Mouse (Mus musculus) forebrain, embryonic 12.5 days (tissue): ENCODE measurements around the gene Tlk1. TPM values are rescaled to one million over a fixed set of nuclear protein-coding genes. Genes with fewer than 3 reads are reported as not detected.

Experiments
- ATAC-seq: fragments of 200-750 bp; cut with Nextera tagmentation; 2 replicates; pipeline ENCODE4 v1.8.0; 2017; ENCODE audit warnings: moderate TSS enrichment; ENCODE audit not compliant: low FRiP score
- H3K27ac ChIP-seq: fragments of 300-500 bp; sonication (generic); 2 replicates; pipeline ENCODE4 v1.5.1; 2016; ENCODE audit warnings: mild to moderate bottlenecking
- H3K27me3 ChIP-seq: fragments of 300-500 bp; sonication (generic); 2 replicates; pipeline ENCODE4 v1.6.1; 2016; ENCODE audit warnings: mild to moderate bottlenecking
- H3K36me3 ChIP-seq: fragments of 300-500 bp; sonication (generic); replicated peaks from 2 replicates; pipeline ENCODE4 v1.6.1; 2016; ENCODE audit warnings: mild to moderate bottlenecking
- H3K4me1 ChIP-seq: fragments of 300-500 bp; sonication (generic); 2 replicates; pipeline ENCODE4 v1.6.1; 2016
- H3K4me2 ChIP-seq: fragments of 300-500 bp; sonication (generic); 2 replicates; pipeline ENCODE4 v1.6.1; 2016; ENCODE audit warnings: mild to moderate bottlenecking, moderate library complexity
- H3K4me3 ChIP-seq: fragments of 300-500 bp; sonication (generic); replicated peaks from 2 replicates; pipeline ENCODE4 v1.5.1; 2016; ENCODE audit warnings: mild to moderate bottlenecking
- H3K9ac ChIP-seq: fragments of 300-500 bp; sonication (generic); 2 replicates; pipeline ENCODE4 v1.6.1; 2016; ENCODE audit warnings: mild to moderate bottlenecking
- H3K9me3 ChIP-seq: fragments of 300-500 bp; sonication (generic); 2 replicates; pipeline ENCODE4 v1.6.1; 2016
- WGBS: fragments of 180-500 bp; shearing (Covaris S2); methylation state at CpG from one replicate; pipeline ENCODE4 v1.1.7; 2016; 5-methylcytosine and 5-hydroxymethylcytosine counted together
- polyA plus RNA-seq: library from polyadenylated mRNA; unstranded; fragments of >200 nt; fragmentation: Nextera tagmentation; extraction: Ambion mirVana; gene quantifications from 2 replicates; pipeline ENCODE4 v1.2.1, GENCODE M21; 2016

Gene Tlk1
- polyA plus RNA-seq, 1 experiment from 2014 or later: 40.0 TPM

- H3K36me3 ChIP-seq: no peaks in the 10 kb centered on the region
- ATAC-seq: no peak
- 55% methylated on average over 11 of the region's 11 CpGs for WGBS
- H3K4me2 ChIP-seq: peak overlapping the region; percentile 21; the same call in 1 of the 2 replicates
- H3K9me3 ChIP-seq: no peaks in the 10 kb centered on the region
- H3K9ac ChIP-seq: no peak overlapping the region
- no peaks in the 10 kb centered on the region for H3K27me3 ChIP-seq
- no peaks in the 10 kb centered on the region; the same call in 1 of the 2 replicates for H3K4me1 ChIP-seq
- H3K27ac ChIP-seq: no peak overlapping the region
- H3K4me3 ChIP-seq: no peak overlapping the region
These were observed 27.3 kb upstream of the Tlk1 start for GRCm38 (mm10) chr2:70852796-70853221.

GRCm38 (mm10) chr2:70852186-70852795 is 26.8 kb upstream of the Tlk1 start:
- no peaks in the 10 kb centered on the region for H3K9me3 ChIP-seq
- WGBS: 57% methylated on average over 8 of the region's 8 CpGs
- no peak for ATAC-seq
- no peak overlapping the region for H3K27ac ChIP-seq
- H3K4me3 ChIP-seq: no peak overlapping the region
- no peaks in the 10 kb centered on the region for H3K27me3 ChIP-seq
- H3K9ac ChIP-seq: no peak overlapping the region
- H3K4me1 ChIP-seq: no peaks in the 10 kb centered on the region; the same call in 1 of the 2 replicates
- peak overlapping the region; percentile 21; the same call in 1 of the 2 replicates for H3K4me2 ChIP-seq
- H3K36me3 ChIP-seq: no peaks in the 10 kb centered on the region

GRCm38 (mm10) chr2:70845871-70846270 is 20.3 kb upstream of the Tlk1 start:
- Histone ChIP-seq H3K9ac (no peak overlapping the region), H3K4me1 (no peaks in the 10 kb centered on the region), H3K27me3 (no peaks in the 10 kb centered on the region), H3K4me2 (no peak overlapping the region), H3K9me3 (no peaks in the 10 kb centered on the region), H3K36me3 (no peaks in the 10 kb centered on the region), H3K4me3 (no peak overlapping the region), H3K27ac (no peak overlapping the region)
- 47% methylated on average over 2 of the region's 2 CpGs for WGBS
- ATAC-seq: no peak

GRCm38 (mm10) chr2:70844694-70845395 is 19.3 kb upstream of the Tlk1 start:
- WGBS: 86% methylated on average over 9 of the region's 9 CpGs
- no peaks in the 10 kb centered on the region for H3K36me3 ChIP-seq
- no peak overlapping the region for H3K9ac ChIP-seq
- H3K4me2 ChIP-seq: no peak overlapping the region
- no peak overlapping the region for H3K27ac ChIP-seq
- no peaks in the 10 kb centered on the region for H3K27me3 ChIP-seq
- H3K9me3 ChIP-seq: no peaks in the 10 kb centered on the region
- H3K4me3 ChIP-seq: no peak overlapping the region
- H3K4me1 ChIP-seq: no peaks in the 10 kb centered on the region
- no peak for ATAC-seq

GRCm38 (mm10) chr2:70842049-70842618 is 16.6 kb upstream of the Tlk1 start:
- H3K4me3 ChIP-seq: no peak overlapping the region
- no peaks in the 10 kb centered on the region for H3K27me3 ChIP-seq
- H3K4me2 ChIP-seq: no peak overlapping the region
- no peaks in the 10 kb centered on the region for H3K9me3 ChIP-seq
- H3K27ac ChIP-seq: no peak overlapping the region
- H3K36me3 ChIP-seq: no peaks in the 10 kb centered on the region
- H3K9ac ChIP-seq: no peak overlapping the region
- ATAC-seq: no peak
- peaks cover 4% of the 10 kb centered on the region; the same call in 1 of the 2 replicates for H3K4me1 ChIP-seq
- 88% methylated on average over 13 of the region's 13 CpGs for WGBS

- H3K4me3 ChIP-seq: no peak overlapping the region
- H3K4me1 ChIP-seq: peaks cover 4% of the 10 kb centered on the region; the same call in 1 of the 2 replicates
- H3K9ac ChIP-seq: no peak overlapping the region
- no peaks in the 10 kb centered on the region for H3K27me3 ChIP-seq
- no peak overlapping the region for H3K27ac ChIP-seq
- H3K9me3 ChIP-seq: no peaks in the 10 kb centered on the region
- no peaks in the 10 kb centered on the region for H3K36me3 ChIP-seq
- 36% methylated on average over 12 of the region's 12 CpGs for WGBS
- no peak overlapping the region for H3K4me2 ChIP-seq
- ATAC-seq: no peak
These were observed 13.1 kb upstream of the Tlk1 start for GRCm38 (mm10) chr2:70838536-70839216.

GRCm38 (mm10) chr2:70836306-70836651 is 10.8 kb upstream of the Tlk1 start:
- 74% methylated on average over 4 of the region's 4 CpGs for whole genome bisulfite sequencing
- no peak for ATAC-seq
- no peaks in the 10 kb centered on the region for H3K36me3 ChIP-seq
- peaks cover 4% of the 10 kb centered on the region; the same call in 1 of the 2 replicates for H3K4me1 ChIP-seq
- H3K4me2 ChIP-seq: no peak overlapping the region
- no peak overlapping the region for H3K4me3 ChIP-seq
- no peaks in the 10 kb centered on the region for H3K27me3 ChIP-seq
- no peak overlapping the region for H3K27ac ChIP-seq
- H3K9me3 ChIP-seq: no peaks in the 10 kb centered on the region
- no peak overlapping the region for H3K9ac ChIP-seq

- Histone ChIP-seq H3K4me2 (no peak overlapping the region), H3K9me3 (no peaks in the 10 kb centered on the region), H3K4me1 (peaks cover 4% of the 10 kb centered on the region; the same call in 1 of the 2 replicates), H3K36me3 (no peaks in the 10 kb centered on the region), H3K27me3 (no peaks in the 10 kb centered on the region), H3K4me3 (no peak overlapping the region), H3K27ac (no peak overlapping the region), H3K9ac (no peak overlapping the region)
- 77% methylated on average over 9 of the region's 9 CpGs for WGBS
- no peak for ATAC-seq
These were observed 10.2 kb upstream of the Tlk1 start for GRCm38 (mm10) chr2:70835641-70836305.

GRCm38 (mm10) chr2:70835209-70835608 is 9.7 kb upstream of the Tlk1 start:
- no peak overlapping the region for H3K4me3 ChIP-seq
- no peaks in the 10 kb centered on the region for H3K27me3 ChIP-seq
- H3K4me2 ChIP-seq: no peak overlapping the region
- 86% methylated on average over 2 of the region's 2 CpGs for WGBS
- H3K9me3 ChIP-seq: no peaks in the 10 kb centered on the region
- no peak overlapping the region for H3K9ac ChIP-seq
- peaks cover 4% of the 10 kb centered on the region; the same call in 1 of the 2 replicates for H3K4me1 ChIP-seq
- ATAC-seq: no peak
- H3K27ac ChIP-seq: no peak overlapping the region
- H3K36me3 ChIP-seq: no peaks in the 10 kb centered on the region

GRCm38 (mm10) chr2:70833261-70833660 is 7.7 kb upstream of the Tlk1 start:
- Histone ChIP-seq H3K4me1 (no peaks in the 10 kb centered on the region), H3K9me3 (no peaks in the 10 kb centered on the region), H3K36me3 (no peaks in the 10 kb centered on the region), H3K4me2 (no peak overlapping the region), H3K9ac (no peak overlapping the region), H3K4me3 (no peak overlapping the region), H3K27me3 (no peaks in the 10 kb centered on the region), H3K27ac (no peak overlapping the region)
- ATAC-seq: no peak
- 54% methylated on average over 1 of the region's 1 CpGs for WGBS

GRCm38 (mm10) chr2:70831709-70832350 is 6.3 kb upstream of the Tlk1 start:
- no peak overlapping the region for H3K9ac ChIP-seq
- no peak overlapping the region for H3K27ac ChIP-seq
- no peak overlapping the region for H3K4me2 ChIP-seq
- no peaks in the 10 kb centered on the region for H3K4me1 ChIP-seq
- no peaks in the 10 kb centered on the region for H3K36me3 ChIP-seq
- ATAC-seq: no peak
- H3K9me3 ChIP-seq: no peaks in the 10 kb centered on the region
- H3K27me3 ChIP-seq: no peaks in the 10 kb centered on the region
- H3K4me3 ChIP-seq: no peak overlapping the region
- 90% methylated on average over 10 of the region's 10 CpGs for WGBS
